Mouse (Mus musculus) granulocyte monocyte progenitor cell, adult 5-6 weeks (primary cell): Measurements from ENCODE around the gene Mrpl50. TPM values are rescaled to one million over a fixed set of nuclear protein-coding genes. Genes with fewer than 3 reads are reported as not detected.

ENCODE experiments used
- ATAC-seq: replicated peaks from 2 replicates; pipeline ENCODE4 v1.8.0; 2016; ENCODE audit warnings: mild to moderate bottlenecking, moderate TSS enrichment, inconsistent platforms; ENCODE audit not compliant: poor library complexity, severe bottlenecking
- total RNA-seq, 2 experiments: library from RNA; stranded (forward) in 1 of 2; stranded (reverse) in 1 of 2; fragments of 200-712, 200-1000 nt in 1 of 2; fragments of >200 nt in 1 of 2; fragmentation: Nextera tagmentation in 1 of 2; gene quantifications; 2 replicates each; pipeline ENCODE4 v1.2.3; 2014 to 2017

Mrpl50 gene
- 34.6 and 40.5 TPM in 2 replicates for total RNA-seq (2014; fragmentation: Nextera tagmentation)
- total RNA-seq (2017), result 38.7 and 39.9 TPM in 2 replicates

- peak; percentile 93 for ATAC-seq
Observed at GRCm38 (mm10) chr4:49520572-49521340, at the start of gene Mrpl50, which contains the start of gene Zfp189. Gene Mrpl50, minus strand, starts transcription at chr4:49521093. Gene Zfp189, plus strand, starts transcription at chr4:49521176.

- ATAC-seq, result peak; percentile 100
Observed at GRCm38 (mm10) chr4:49567613-49568012, 46.7 kb upstream of the Mrpl50 start.

DNA sequence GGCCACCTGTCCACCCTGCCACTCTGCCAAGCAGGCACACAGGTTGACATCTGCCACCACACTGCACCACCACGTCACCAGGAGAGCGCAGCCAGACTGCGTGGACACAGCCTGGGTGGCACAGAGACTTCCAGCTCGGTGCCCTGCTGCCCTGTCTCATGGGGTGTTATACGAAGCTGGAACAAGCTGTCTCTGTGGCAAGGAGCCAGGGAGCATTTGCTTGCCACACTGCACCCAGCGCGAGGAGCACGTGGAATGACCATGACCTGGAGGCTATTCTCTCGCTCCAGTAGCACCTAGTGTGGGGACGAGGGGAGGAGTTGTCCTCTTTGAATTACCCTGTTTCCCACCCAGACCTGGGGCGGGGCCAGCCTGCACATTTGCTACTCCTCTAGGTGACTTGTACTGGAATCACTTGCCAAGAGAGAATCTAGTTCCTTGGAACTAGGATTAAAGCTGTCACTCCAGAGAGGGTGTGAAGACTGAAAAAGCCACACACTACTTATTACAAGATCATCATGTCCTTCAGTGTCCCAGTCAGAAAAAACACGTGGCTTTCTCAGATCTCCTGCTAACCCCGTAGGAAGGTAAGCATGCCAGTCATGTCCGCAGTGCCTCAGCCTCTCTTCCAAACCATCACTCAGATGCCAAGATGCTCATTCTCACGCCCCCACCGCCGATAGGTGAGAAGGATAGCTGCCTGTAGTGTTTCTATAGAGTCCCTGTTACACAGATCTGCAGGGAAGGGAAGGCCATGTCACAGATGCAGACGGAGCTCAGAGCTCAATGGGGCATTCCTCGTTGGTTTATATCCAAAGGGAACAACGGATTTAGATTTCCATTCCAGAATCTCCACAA, 39.3 kb upstream of the Mrpl50 start:
- ATAC-seq, result no peak

GRCm38 (mm10) chr4:49558181-49558580, 37.3 kb upstream of the Mrpl50 start:
- no peak for ATAC-seq

- no peak for ATAC-seq
Observed at GRCm38 (mm10) chr4:49557375-49557774, 36.5 kb upstream of the Mrpl50 start.

DNA sequence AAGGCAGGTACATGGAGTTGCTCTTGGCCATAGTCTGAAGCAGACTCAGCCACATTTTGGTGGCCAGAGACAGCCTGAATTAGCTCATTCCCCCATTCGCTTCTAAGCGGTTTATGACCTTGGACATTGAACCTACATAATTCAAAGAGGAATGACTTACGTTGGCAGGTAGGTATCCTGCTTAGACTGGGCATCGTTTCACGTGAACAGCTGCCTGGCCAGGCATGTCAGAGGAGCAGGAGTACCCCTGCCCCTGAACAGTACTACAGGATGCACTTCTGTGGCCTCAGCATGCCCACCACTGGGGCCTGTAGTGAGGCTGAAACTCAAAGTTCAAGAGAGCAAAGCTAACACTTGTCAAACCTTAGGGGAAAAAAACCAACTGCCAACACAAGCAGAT, 32.5 kb upstream of the Mrpl50 start:
- ATAC-seq, result no peak

GRCm38 (mm10) chr4:49549383-49549782, 28.5 kb upstream of the Mrpl50 start, which contains the start of gene Aldob:
Gene Aldob, minus strand, starts transcription at chr4:49549546.
- ATAC-seq, result no peak

DNA sequence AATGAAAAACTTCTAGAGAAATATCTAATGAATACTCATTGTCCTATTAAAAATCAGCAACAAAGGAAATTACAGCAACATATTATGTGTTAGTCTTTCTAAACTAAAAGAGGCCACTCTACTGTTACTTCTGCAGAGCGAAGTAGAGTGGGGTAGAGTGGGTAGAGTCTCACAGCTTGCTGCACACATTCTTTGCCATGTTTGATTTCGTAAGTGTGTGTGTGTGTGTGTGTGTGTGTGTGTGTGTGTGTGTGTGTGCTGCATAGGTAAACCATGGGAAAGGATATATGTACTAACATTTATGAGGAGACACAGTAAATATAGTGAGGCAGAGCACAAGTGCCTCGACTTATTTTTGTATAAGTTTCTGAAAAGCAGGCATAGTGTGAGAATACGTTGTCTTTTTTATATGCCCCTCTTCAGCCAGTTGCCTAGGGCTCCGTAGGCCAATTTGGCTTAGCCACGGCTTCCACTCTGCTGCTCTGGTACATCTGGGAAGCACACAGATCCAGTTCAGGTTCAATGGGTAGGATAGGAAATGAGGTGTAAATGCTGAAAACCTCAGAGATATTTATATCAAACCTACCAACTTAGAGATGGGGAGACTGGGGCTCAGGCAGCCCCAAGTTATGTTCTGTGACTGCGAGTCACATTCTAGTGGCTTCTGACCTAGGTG, 26.8 kb upstream of the Mrpl50 start:
- no peak for ATAC-seq

DNA sequence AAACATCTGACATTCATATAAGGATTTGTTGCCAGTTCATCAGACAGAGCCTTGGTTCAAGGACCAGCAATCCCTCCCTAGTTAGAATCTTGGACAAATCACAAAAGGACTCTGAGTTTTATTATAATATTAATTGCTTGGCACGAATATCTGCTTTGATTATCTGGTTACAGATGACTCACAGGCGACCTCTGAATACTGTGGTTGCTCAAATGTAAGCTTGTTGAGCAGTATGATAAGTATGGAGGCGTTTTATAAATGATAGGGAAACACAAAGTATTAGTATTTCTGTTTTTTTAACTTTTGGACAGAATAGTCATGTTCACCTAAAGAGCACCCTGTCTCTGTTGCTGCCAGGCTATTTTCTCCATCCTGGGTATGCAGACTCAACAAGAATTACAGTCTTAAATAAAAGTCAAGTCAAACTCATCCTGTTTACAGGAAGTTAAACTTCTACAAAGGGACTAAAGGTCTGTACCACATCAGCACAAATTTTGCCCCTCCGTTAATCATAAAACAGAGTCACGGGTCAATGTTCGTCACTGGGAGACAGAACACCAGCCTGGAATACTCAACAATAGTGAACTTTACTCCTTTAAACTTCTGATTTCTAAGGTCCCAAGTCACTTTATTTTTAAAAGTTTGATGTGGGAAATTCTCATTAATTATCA, 26.1 kb upstream of the Mrpl50 start:
- ATAC-seq, result no peak

- no peak for ATAC-seq
Observed at GRCm38 (mm10) chr4:49546026-49546425, 25.1 kb upstream of the Mrpl50 start.

GRCm38 (mm10) chr4:49540966-49541365, 20.1 kb upstream of the Mrpl50 start:
- ATAC-seq, result no peak

DNA sequence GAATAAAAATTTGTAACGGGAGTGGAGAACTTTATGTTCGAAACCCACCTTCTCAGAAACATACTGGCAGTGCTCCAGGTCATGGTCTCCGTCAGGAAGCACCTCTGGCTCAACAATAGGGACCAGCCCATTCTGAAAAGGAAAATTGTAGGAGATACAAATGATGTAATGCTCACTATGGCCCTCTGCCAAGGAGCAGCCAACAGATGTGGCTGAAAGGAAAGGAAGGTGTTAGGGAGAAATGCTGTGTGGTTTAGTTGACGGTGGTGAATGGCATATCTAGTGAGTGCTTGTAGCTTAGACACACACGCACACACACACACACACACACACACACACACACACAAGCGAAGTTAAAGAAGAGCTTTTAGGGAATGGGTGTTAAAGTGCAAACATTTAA, 18.8 kb upstream of the Mrpl50 start:
- no peak for ATAC-seq

DNA sequence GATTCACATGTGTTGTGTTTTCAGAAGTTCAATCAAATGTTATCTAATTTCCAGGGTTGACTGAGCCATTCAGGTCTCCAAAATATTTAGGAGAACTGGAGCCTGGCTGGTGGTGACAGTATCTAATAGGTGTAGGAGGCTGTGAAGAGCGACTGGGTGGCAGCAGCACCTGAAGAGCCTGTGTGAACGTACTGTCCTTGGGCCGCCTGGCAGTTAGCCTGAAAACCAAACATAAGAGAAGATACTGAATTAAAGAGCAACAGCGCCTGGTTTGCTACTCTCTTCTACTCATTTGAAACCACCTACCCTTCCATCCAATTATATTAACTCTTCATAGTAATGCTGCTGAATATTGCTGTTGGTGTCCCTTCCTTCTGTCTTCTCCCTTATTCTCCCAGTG, 15.8 kb upstream of the Mrpl50 start:
- ATAC-seq, result no peak

DNA sequence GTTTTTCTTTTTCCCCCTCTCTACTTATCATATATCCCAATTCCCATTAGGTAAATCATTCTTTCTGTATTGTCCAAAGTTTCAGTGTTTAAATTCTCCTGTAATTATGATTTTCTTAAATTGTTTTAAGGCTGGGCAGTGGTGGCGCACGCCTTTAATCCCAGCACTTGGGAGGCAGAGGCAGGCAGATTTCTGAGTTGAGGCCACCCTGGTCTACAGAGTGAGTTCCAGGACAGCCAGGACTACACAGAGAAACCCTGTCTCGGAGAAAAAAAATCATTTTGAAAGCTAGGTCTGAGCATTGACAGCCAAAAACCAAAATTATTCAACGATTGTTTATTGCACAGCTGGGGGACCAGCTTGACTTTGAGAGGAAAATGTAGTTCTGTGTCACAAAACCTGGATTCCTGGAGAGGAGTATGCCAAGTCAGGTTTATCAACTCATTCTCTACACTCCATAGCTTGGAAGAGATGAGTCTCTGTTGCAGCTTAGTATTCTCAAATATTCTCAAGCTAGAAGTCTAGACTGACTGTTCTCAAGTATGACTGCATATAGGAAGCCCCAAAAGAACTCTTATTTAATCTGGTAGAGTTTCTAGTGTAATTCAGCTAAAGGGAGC, 14.9 kb upstream of the Mrpl50 start:
- no peak for ATAC-seq

GRCm38 (mm10) chr4:49535036-49535435, 14.1 kb upstream of the Mrpl50 start:
- ATAC-seq, result no peak

DNA sequence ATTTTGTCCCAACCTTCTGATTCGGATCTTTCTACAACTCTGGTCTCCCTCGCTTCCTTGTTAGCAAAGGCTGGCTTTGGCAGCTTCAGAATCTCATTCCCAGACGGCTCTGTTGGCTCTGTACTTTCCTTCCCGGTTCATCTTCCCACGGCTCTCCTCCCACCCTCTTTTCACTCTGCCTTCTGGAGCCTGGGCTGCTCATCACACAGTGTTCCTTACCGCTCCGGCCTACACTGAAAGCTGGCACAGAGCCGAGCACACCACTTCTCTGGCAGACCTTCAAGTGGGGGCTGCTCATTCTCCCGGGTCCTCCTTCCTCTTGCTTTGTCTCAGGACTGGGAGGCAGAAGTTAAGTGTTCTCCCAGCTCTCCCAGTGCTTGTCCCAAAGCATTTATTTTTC, 1.7 kb upstream of the Mrpl50 start:
- ATAC-seq, result no peak

GRCm38 (mm10) chr4:49521346-49521745, 453 bp upstream of the Mrpl50 start:
- peak; percentile 53 for ATAC-seq

- no peak for ATAC-seq
Observed at GRCm38 (mm10) chr4:49519476-49519875, 1.4 kb downstream of the Mrpl50 start.

GRCm38 (mm10) chr4:49514441-49514840, 6.5 kb downstream of the Mrpl50 start:
- ATAC-seq, result no peak

- ATAC-seq, result no peak
Observed at GRCm38 (mm10) chr4:49512636-49513035, 8.3 kb downstream of the Mrpl50 start.
